Mouse (Mus musculus) embryo, embryonic 10 days (tissue): ENCODE measurements around the gene Sesn3.
"Not testable (repeated sequence)": the region's sequence is repeated elsewhere in the genome, so short reads cannot be mapped to it uniquely, and the experiment has no call there.

ENCODE experiments used
- DNase-seq: peaks from one replicate; pipeline ENCODE4 v3.0.0-alpha.2; 2015; ENCODE audit warnings: low spot score

The Sesn3 gene

DNA sequence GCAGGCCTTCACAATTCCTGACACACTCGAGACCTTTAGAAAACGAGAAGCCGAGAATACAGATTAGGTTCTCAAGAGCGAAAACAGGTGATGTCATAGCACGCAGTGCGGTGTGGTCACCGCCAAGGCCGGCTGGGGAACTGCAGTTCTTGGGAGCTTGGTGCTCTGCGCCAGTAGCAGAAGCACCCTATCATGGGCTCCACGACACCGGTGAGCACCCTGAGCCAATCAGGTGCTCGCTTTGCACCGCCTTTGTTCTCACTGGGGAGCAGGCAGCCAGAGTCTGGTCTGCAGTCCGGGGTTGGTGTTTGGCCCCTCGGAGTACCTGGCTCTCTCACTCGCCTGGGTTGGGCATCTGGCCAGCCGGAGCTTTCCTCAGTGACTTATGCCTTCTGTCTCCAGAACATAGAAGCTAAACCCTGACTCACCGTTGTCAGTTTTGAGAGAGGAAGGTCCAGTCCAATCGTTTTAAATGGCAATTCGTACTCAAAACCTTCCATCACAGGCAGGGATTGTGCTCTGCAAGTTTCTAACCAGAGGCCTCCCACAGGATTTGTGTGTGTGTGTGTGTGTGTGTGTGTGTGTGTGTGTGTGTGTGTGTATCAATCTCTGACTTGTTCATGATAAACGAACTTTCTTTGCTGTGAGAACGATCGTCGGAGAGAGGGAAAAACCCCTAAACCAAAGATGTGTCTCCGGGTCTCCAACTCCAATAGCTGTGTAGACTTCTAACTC lies at the start of gene Sesn3:
TSS of gene Sesn3 (plus strand) at position 82 of the 735 bp plus-strand sequence.
- DNase-seq = peak; percentile 86

DNA sequence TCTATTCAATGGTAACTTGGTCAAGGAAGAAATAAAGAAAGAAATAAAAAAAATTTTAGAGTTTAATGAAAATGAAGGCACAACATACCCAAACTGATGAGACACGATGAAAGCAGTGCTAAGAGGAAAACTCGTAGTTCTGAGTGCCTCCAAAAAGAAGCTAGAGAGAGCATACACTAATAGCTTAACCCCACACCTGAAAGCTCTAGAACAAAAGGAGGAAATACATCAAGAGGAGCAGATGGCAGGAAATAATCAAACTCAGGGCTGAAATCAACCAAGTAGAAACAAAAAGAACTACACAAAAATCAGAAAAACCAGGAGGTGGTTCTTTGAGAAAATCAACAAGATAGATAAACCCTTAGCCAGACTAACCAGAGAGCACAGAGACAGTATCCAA lies 47.8 kb upstream of the Sesn3 start:
- DNase-seq = not testable (repeated sequence)

DNA sequence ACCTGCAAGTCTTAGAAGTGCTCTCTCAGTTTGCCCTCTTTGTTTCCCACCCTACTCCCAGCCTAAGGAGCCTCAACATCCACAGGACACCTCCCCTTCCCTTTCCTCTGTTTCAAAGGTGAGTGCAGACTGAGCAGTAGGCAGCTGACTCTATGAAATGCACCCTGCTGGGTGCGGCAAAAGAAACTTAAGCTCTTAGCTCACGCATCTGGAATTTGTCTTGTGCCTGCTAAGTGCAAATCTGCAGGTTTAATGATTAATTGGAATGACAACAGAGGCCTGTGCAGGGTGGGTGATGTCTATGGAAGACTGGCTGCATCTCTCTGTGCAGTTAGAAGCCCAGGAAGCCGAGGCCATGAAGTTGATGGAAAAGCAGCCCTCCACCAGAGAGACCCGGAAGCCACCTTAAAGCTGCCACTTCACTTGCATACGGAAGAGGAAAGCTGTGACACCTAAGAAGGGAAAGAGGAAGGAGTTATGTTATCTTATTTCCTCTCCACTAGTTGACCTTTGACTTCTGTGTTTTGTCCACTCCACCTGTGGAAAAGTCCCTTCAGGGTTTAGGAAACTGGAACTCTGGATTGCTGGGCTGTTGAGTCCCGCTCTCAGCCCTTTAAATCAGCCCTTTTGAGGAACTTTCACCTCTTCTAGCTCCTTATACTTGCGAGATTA lies 41.0 kb upstream of the Sesn3 start:
- DNase-seq = peak; percentile 51

DNA sequence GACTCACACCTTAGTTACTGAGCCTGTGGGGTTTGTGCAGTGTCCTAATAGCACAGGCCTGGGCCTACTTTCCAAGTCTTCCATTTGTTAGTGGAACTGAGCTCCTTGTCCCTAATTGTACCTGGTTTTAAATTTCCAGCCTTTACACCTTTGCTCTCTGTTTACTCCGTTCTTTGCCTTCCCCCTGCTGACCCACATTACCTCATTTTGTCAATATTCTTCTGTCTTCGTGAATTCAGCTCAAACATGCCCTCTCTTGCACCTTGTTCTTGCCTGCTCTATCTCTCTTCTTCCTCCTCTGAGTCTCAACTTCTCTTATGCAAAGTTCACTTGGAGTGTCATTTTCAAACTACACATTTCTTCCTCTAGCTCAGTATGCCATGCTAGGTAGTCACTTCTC lies 39.6 kb upstream of the Sesn3 start:
- no peak for DNase-seq

DNA sequence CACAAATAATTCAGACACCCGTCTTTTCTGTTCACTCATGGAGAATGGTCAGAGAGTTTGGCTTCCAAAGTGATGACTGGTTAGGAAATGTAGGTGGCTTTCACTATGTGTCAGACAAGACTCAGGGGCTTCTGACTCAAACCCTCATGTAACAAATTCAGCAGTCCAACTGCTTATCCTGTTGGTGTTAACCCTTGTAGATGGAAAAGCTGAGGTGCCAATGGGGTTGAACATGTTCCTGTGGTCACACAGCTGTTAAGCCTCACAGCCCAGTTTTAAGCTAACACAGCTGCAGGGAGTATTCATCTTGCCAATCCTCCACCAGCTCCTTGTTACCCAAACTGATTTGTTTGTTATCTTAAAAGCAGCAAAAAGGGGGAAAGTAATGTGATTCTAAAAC lies 33.9 kb upstream of the Sesn3 start:
- DNase-seq = not testable (repeated sequence)

DNA sequence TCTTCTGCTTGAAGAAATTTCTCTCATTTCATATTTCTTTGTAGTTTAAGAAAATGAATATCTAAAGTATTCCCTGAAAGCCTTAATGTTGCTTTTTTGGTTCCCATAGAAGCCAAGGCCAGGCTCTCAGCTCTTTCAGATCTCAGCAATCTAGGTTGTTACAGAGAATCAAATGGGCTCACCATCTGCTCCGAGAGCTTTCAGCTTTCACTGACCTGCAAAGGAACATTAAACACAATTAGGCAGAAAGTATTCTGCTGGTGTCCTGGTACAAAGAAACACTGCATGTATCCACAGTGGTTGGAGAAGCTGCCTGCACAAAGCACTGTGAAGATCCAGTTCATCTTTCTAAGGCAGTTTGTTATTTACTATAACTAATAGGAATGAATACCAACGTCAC lies 32.6 kb upstream of the Sesn3 start:
- DNase-seq = no peak

DNA sequence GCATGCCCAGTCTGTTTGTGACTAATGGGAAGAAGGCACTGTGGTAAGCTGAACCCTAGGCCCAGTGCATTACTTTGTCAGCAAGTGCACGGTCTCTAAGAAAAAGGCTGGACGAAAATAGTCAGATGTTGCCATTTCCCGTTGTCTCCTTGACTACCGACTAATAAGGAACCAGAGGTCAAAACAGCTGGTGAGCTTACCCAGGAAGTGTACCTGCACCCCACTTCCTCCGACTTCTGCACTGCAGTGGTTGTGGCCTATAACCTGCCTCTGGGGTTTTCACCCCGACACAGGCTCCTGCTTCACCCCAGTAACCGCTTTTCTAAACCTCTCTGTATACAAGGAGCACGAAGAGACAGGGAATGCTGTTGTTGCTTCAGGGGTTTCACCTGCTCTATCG lies 30.3 kb upstream of the Sesn3 start:
- DNase-seq = no peak

DNA sequence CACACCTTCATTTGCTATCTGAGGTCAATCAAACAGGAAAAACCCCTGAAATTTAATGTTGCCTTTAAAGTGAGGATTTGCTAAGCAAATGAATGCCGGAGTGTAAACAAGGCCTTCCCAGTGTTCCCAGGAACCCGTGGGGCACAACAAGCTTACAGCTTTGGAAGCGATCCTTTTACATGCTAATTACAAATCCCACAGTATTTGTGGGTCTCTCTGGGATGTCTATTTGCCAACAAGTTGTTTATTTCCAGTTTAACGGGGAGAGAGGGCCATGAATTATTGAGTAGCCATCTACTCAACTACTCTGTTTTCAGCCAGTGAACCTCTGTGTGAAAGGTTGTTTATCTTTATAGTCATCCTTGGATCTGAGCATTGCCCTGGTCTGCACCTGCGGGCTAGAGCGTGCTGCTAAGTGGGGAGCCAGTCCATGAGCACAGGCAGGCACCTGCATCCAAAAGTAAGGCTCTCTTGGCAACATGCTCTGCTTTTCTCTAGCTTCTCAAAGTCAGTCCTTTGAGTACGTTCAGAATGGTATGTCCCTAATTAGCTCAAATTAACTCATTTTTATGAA lies 29.8 kb upstream of the Sesn3 start:
- no peak for DNase-seq

DNA sequence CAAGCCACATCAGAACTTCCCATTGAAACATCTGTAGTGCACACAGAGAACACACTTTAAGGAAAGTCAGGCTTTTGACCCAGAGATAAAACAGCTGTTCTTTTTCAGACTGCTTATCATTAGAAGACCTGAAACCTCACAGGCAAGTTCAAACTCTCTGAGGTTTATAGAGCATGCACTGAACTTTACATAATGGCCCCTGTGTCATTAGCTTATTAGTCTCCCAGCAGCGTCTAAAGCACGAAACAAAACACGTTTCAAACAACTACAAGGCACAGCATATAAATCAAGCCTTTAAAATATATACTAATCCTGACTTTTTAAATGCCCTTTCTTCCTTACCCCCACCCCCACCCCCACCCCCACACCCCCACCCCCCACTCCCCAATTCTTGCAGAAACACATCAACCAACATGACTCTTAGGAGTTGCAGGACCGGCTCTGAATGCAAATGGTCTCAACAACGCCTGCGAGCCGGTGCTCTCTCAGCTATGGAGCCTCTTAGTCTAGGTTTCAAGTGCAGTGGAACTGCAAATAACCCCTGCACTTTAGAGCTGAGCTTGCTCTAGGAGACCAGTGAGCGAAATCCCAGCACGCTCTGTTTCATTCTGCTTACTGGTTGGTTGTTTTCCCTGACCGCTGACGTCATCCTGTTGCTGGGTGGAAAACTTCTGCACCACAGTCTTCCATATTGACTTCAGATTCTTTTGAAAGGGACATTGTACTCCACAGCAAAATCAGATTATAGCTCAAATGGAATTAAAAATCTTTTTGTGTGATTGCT lies 28.7 kb upstream of the Sesn3 start:
- DNase-seq = peak; percentile 81

DNA sequence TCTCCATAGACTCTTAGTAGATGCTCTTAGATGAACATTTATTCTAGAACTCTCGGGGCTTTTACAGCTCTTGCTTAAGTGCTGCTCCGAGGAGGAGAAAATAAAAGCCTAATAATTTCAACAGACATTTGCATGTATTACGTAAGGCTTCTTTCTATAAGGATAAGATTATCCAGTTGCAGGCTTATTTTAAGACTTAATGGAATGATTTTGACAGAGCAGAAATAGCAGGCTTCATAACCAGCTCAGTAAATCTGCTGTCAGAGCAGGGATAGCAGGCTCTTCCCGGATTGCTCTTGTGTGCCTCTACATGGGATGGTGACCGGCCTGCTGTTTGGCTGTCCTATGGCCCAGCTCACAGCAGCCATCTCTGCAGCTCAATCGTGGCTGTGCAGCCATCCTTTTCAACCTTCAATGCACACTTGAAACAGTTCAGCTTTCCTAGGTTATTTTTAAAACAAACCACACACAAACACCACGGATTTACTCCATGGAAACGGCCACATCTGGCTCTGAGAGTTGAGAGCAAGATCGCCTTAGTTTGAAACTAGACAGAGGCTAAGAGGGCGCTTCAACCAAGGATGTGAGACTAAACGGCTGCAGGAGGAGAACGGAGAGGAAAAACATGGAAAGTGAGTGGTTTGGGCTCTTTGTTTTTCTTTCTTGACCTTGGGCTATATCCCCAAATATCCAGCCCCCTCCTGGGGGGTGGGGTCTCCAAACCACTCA lies 27.2 kb upstream of the Sesn3 start:
- DNase-seq = no peak

DNA sequence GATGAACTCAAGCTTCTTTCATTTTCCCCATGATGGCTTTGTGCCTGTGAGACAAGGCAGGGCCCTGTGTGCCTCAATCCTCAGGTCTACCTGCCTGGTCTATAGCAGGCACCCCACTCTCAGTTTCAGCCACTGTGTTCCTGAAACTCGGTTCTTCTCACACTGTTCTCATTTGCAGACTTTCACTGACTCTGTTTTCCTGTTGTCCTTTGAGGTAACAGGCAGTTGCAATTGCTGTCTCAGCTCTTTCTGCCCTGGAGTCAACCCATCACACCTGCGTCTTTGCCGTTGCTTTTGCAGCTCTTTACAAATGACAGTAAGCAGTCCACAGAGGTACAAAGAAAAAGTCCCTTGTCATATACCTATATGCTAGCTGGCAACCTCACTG lies 26.7 kb upstream of the Sesn3 start:
- DNase-seq = no peak

DNA sequence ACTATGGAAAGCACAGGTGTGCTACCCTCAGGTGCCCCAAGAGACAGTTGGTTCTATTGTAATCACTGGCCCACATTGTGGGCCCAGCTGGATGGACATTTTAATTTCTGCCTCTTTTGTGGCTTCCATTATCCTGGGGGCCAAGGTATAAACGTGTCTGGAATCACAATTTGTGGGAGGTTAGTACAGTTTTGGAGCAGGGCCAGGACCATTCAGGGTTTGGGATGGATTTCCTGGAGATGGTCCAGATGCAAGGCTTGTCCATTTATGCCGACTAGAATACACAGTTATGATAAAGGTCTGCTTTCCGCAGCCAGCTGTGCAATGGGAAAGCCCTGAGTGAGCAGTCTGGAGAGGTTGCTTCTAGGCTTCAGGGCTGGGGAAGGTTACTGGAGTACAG lies 13.7 kb upstream of the Sesn3 start:
- no peak for DNase-seq

DNA sequence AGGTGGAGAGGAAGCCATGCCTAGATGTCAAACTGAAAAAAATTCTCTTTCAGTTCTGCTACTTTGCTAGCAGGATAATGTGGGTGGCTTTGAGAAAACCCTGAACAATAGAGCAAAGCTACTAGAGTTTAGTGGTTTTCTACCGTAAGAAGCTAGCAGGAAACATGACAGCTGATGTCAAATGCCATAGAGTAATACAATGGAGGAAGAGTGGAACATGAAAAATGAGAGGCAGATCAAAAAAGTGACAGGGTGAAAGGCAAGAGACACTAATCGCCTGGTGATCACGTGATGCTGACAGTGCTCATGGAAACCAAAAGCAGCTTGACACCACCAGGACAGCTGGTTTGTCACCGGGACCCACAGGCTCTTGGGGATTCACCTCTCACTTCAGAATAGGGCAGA lies 12.3 kb upstream of the Sesn3 start:
- no peak for DNase-seq

DNA sequence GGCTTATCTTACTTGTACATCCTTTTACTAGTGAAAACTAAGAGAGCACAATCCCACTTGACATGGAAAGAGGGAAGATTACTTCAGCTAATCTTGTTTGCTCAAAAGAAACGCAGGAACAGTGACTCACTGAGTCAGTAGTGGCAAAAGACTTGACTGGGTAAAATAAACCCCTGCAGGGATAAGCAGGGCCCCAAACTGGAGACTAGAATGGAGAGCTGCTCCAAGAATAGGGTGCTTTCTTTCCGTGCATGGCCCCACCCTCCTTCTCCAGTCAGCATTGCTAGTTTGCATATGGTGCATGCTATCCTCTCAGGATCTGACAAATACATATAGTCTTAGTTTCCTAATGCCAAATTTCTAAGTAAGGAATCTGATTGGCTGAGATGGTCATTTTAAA lies 8.4 kb upstream of the Sesn3 start:
- no peak for DNase-seq

DNA sequence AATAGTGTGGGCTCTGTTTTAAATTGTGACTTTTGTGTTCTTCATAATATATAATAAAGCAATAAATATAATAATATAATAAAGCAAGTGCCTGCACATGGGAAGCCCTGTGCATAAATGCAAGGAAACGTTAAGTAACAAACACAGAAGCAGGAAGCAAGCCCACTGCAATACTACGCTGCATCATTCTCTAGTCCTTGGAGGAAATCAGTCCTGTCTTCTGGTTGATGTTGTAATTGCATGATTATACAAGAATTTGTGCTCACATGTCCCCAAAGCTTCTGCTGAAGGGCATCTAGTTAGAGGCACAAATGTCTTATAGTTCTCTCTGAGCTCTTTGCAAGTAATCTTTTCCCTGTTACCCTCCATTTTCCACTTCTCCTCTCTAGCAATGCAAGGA lies 6.3 kb upstream of the Sesn3 start:
- no peak for DNase-seq

DNA sequence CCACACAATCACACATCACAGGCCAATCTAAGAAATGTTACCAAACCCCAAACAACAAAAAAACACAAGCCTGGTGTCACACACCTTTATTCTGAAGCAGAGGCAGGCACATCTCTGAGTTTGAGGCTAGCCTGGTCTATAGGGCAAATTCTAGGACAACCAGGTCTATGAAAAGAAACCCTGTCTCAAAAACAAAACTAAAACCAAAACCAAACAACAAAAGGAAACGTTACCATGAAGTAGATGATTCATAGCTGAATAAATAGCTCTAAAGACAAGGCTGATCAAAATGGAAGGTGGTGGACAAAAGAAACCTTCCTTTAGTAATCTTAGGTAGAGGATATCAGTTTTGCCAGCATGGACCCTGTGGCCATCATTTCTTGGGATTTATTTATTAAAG lies 1.9 kb upstream of the Sesn3 start:
- no peak for DNase-seq

DNA sequence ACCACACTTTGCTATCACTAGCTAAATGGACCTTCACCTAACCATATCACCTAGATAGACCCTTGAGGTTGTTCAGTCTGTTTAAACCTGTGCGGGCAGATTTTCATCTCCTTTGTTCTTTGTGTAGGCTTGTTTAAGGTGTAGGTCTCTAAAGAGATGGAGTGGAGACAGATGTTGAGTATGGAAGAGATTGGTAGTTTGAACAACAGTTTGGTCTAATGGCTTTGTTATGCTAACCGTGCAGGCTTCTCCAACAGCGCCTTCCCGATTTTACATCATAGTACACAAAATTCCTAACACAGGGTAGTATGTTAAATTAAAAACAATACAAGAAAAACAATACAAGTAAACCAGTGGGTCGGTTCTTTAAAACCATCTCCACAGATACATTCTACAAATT lies 281 bp upstream of the Sesn3 start:
- no peak for DNase-seq

DNA sequence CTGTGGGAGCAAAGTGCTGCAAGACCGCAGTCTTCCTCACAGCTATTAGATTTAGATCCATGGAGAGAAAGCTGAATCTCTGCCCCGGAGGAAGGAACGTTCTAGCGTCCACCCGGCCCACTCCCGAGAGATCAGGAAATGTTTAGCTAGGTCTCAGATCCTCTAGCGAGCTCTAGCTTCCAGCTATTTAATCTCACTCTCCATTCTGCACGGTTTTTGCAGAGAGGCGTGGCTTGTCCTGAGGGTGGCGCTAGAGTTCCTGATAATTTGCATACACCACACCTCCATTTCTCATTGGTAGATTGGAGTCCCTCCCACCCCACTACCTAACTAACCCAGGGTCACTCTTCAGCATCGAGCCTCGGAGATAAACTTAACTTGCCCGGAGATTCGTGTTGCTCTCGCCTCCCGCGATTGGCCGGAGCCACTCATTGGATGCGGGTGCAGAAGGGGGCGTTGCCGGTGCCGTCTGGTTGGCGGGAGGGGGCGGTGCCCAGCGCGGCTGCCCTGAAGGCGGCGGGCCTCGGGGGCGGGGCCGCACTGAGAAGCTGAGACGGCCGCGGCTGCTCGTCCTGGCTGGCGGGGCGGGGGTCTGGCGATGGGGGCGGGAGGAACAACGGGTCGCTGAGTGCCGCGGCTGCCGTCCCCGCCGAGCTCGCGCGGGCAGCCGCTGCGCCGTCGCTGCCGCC lies 1.1 kb downstream of the Sesn3 start:
- peak; percentile 98 for DNase-seq

DNA sequence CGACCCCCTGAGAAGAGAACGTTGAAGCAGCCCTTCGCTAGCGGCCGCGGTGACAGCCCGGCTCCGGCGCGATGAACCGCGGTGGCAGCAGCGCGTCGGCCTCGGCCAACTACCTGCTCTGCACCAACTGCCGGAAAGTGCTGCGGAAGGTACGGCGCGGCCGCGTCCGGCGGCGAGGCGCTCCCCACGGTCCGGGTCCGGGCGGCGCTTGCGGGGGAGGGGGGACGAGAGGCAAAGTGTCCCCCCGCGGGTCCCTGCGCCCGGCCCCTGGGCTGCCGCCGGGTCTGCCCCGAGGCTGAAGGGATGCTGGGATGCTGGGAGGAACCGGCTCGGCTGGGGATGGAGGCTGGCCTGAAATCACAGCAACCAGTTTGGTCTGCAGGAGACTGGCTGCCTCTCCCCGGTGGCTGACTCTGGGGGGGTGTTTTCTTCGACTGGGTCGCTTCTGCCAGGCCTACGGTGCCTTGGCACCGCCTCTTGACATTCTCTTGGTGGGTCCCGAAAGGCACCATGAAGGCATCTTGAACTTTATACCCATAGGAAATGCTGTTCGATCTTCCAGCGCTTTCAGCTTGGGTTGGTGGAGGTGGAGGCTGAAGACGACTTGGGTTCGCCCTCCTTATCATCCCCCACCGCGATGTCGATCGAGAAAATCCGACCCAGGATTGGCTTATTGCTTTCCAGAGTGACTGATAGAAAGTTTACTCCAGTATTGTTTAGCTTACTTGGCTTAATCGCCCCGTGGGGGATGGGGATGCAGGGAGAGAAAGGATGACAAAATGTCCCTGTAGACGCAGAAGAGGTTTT lies 1.8 kb downstream of the Sesn3 start:
- peak; percentile 54 for DNase-seq

DNA sequence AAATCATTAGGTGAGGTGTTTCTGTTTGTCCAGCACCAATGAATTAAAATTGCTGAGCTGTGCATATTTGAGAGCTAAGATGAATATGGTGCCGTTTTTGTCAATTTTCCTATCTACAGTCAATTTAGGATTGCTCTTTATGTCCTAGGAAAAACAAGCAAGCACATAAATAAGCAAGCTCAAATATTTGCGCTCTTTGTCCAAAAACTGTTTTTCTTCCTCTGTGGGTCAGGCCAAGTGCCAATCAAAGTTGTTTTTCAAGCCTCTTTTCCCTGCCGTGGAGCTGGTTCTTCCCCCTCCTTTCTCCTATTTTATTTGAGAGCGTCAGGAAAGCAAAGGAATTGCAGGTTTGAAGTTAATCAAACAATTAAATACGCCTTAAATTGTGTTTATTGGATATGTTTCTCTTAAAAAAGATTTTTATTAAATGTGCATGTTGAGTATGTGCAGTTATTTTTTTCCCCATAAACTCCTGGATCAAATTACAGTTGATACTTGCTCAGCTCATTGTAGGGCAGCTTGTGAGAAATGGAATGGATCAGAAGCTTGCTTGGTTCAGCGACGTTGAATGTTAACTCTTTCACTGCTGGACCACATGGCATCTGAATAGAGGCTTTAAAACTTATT lies 2.6 kb downstream of the Sesn3 start:
- DNase-seq = peak; percentile 76
